Mouse (Mus musculus): ENCODE results near the gene Gm21992. TPM values are rescaled to one million over a fixed set of nuclear protein-coding genes. Genes with fewer than 3 reads are reported as not detected.

The Gm21992 gene
- polyA plus RNA-seq, 1 experiment from 2014 or later = 20.9 TPM

DNA sequence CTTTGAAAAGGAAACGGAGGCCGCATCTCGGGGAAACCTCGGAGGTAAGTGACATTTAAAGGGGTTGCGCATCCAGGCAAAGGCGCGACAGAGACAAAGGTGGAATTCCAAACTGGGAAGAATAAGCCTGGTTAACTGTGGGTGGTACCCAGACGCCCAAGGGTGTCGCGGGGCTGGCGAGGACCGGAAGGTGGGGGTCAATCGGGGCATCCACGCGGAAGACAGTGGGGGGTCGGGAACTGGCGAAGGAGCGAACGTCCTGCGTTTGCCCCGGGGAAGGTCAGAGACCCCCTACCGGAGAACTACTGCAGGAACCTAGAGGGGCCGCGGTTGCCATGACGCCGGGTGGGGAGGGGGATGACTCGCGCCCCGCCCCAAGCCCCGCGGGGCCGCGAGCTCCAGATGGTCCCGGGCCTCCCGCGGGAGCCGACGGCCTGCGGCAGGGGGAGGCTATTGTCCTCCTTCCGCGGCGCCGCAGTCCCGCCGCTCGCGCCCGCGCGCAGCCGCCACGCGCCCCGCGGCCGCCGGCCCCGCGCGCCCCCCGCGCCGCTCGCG is 99.7 kb downstream of the Gm21992 start:
- Histone ChIP-seq H3K4me2 (ENCODE audit: low read length) (peak overlapping the region; percentile 96), H3K4me3 (ENCODE audit: control insufficient read depth in 1 of 2, insufficient read depth in 1 of 2, low read depth in 1 of 2, low read length in 2 of 2) (peak overlapping the region; percentile 49 to 54), H3K9me3 (ENCODE audit: control insufficient read depth, low read length) (no peaks in the 10 kb centered on the region), H3K27ac (replicated peaks in 1 of 2; ENCODE audit: control insufficient read depth in 1 of 2, insufficient read depth in 1 of 2, low read depth in 2 of 2, low read length in 2 of 2) (no peak overlapping the region), H3K27me3 (ENCODE audit: control insufficient read depth, insufficient read depth, low read length) (peaks cover 77% of the 10 kb centered on the region), H3K4me1 (ENCODE audit: control insufficient read depth in 2 of 2, insufficient read depth in 2 of 2, low read length in 2 of 2) (peaks cover 5 to 7% of the 10 kb centered on the region in 2 experiments; a peak in 3 of 4 replicates), H3K36me3 (ENCODE audit: control insufficient read depth, insufficient read depth, low read length) (no peaks in the 10 kb centered on the region), H3K9ac (ENCODE audit: low read length) (peak overlapping the region; percentile 58)
- no peak for ATAC-seq (ENCODE audit: insufficient number of reproducible peaks, insufficient read depth, low FRiP score, low read depth)
- WGBS = under 1% methylated on average over 28 of the region's 65 CpGs

DNA sequence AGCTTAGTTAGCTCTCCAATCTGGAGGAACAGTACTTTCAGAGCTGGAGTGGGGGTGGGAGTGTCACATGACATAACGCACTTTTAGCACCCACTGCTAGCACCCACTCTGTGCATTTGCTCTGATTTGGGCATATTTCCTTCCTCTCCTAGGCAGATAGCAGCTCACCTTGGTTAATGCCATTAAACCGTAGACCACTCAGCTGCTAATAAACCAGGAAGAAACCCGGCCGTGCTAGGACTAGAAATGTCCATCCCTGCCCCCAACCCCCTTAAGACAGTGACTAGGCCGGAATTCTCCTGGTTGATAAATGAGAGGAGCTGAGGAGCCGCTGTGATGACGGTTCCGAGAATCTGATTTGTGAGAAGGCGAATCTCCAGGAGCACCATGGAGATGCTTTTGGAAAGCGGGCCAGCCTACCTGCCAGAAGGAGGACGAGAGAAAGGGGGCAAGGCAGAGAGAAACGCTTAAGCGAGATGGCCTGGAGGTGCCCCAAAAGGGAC is 100.3 kb downstream of the Gm21992 start, which contains the start of gene Sptbn2:
Sptbn2 (plus strand) TSS at position 70 of the 503 bp plus-strand sequence.
- peaks cover 77% of the 10 kb centered on the region for H3K27me3 ChIP-seq (ENCODE audit: control insufficient read depth, insufficient read depth, low read length)
- peak within 1 kb of the TSS; percentile 58 for H3K9ac ChIP-seq (ENCODE audit: low read length)

DNA sequence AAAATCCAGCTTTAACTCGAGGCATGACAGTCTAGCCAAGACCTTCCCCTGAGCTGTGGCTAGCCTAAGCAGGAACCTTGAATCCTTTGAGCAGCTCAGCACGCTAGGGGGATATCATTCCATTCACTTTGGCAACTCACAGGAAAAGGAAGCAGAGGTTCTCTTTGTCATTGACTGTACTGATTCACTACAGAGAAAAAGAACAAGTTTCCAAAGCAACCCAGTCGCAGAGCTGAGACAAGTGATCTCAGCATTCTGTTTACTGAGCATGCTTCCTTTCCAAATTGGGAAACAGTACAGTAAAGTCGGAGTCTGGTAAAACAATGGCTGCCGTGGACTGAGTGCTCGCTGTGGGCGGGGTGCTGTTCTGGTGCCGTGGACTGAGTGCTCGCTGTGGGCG is 102.6 kb downstream of the Gm21992 start:
- Histone ChIP-seq H3K9me3 (ENCODE audit: control insufficient read depth, low read length) (no peaks in the 10 kb centered on the region), H3K9ac (ENCODE audit: low read length) (no peak overlapping the region), H3K4me1 (ENCODE audit: control insufficient read depth in 2 of 2, insufficient read depth in 2 of 2, low read length in 2 of 2) (peaks cover 5 to 7% of the 10 kb centered on the region in 2 experiments; a peak in 3 of 4 replicates), H3K4me2 (ENCODE audit: low read length) (no peak overlapping the region), H3K27me3 (ENCODE audit: control insufficient read depth, insufficient read depth, low read length) (peaks cover 59% of the 10 kb centered on the region), H3K36me3 (ENCODE audit: control insufficient read depth, insufficient read depth, low read length) (no peaks in the 10 kb centered on the region), H3K27ac (replicated peaks in 1 of 2; ENCODE audit: control insufficient read depth in 1 of 2, insufficient read depth in 1 of 2, low read depth in 2 of 2, low read length in 2 of 2) (no peak overlapping the region), H3K4me3 (ENCODE audit: control insufficient read depth in 1 of 2, insufficient read depth in 1 of 2, low read depth in 1 of 2, low read length in 2 of 2) (no peak overlapping the region)
- WGBS = 63% methylated on average over 10 of the region's 10 CpGs
- no peak for ATAC-seq (ENCODE audit: insufficient number of reproducible peaks, insufficient read depth, low FRiP score, low read depth)

More for the DNA sequence above, 100.3 kb downstream of the Gm21992 start, which contains the start of gene Sptbn2:
- H3K27ac ChIP-seq (replicated peaks in 1 of 2; ENCODE audit: control insufficient read depth in 1 of 2, insufficient read depth in 1 of 2, low read depth in 2 of 2, low read length in 2 of 2) = no peak within 1 kb of the TSS
- no peaks in the 10 kb centered on the region for H3K36me3 ChIP-seq (ENCODE audit: control insufficient read depth, insufficient read depth, low read length)
- H3K4me2 ChIP-seq (ENCODE audit: low read length) = peak within 1 kb of the TSS; percentile 96
- peak within 1 kb of the TSS; percentile 49 to 54 for H3K4me3 ChIP-seq (ENCODE audit: control insufficient read depth in 1 of 2, insufficient read depth in 1 of 2, low read depth in 1 of 2, low read length in 2 of 2)
- H3K9me3 ChIP-seq (ENCODE audit: control insufficient read depth, low read length) = no peaks in the 10 kb centered on the region
- ATAC-seq (ENCODE audit: insufficient number of reproducible peaks, insufficient read depth, low FRiP score, low read depth) = no peak
- 13% methylated on average over 13 of the region's 13 CpGs for WGBS
- H3K4me1 ChIP-seq (ENCODE audit: control insufficient read depth in 2 of 2, insufficient read depth in 2 of 2, low read length in 2 of 2) = peaks cover 5 to 7% of the 10 kb centered on the region in 2 experiments; a peak in 3 of 4 replicates

DNA sequence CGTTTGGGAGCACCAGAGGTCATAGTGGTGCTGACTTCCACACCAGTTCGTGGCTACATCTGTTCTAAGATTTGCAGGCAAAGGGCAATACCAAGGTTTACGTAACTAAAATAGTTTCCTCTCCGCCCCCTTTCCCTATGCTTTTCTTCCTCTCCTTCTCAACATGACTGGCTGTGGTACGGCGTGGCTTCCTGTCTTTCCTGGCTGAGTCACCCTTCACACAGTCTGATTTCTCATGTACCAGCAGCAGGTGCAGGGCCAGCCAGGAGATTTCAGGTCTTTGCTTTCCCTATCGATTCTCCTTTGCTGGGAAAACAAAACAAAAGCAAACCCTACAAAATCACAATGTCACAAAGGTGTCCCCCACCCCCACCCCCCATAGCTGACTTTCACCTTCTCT is 110.2 kb downstream of the Gm21992 start:
- 51% methylated on average over 7 of the region's 7 CpGs for WGBS
- no peaks in the 10 kb centered on the region for H3K9me3 ChIP-seq (ENCODE audit: control insufficient read depth, low read length)
- H3K27me3 ChIP-seq (ENCODE audit: control insufficient read depth, insufficient read depth, low read length) = peaks cover 54% of the 10 kb centered on the region
- no peak overlapping the region for H3K4me2 ChIP-seq (ENCODE audit: low read length)
- peaks cover 2 to 4% of the 10 kb centered on the region in 2 experiments; a peak in 2 of 4 replicates for H3K4me1 ChIP-seq (ENCODE audit: control insufficient read depth in 2 of 2, insufficient read depth in 2 of 2, low read length in 2 of 2)
- H3K4me3 ChIP-seq (ENCODE audit: control insufficient read depth in 1 of 2, insufficient read depth in 1 of 2, low read depth in 1 of 2, low read length in 2 of 2) = no peak overlapping the region
- H3K27ac ChIP-seq (replicated peaks in 1 of 2; ENCODE audit: control insufficient read depth in 1 of 2, insufficient read depth in 1 of 2, low read depth in 2 of 2, low read length in 2 of 2) = no peak overlapping the region
- no peak for ATAC-seq (ENCODE audit: insufficient number of reproducible peaks, insufficient read depth, low FRiP score, low read depth)
- H3K9ac ChIP-seq (ENCODE audit: low read length) = no peak overlapping the region
- H3K36me3 ChIP-seq (ENCODE audit: control insufficient read depth, insufficient read depth, low read length) = no peaks in the 10 kb centered on the region

DNA sequence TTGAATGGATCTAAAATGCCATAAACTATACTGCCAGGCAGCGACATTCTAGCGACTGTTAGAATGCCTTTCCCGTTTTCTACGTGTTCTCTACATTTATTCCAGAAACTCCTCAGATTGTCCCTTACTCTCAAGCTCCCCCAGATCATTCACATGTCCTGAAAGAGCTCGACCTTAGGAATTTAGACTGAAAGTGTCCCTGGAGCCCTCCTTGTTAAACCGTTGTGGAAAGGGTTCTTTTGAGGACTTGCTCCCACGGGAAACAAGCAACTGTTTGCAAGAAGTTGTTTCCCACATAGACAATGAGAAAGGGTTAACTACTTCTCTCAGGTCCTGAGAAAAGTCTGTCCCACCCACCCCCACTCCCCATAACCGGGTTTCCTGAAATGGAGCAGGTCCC is 110.8 kb downstream of the Gm21992 start:
- H3K27me3 ChIP-seq (ENCODE audit: control insufficient read depth, insufficient read depth, low read length) = peaks cover 54% of the 10 kb centered on the region
- no peaks in the 10 kb centered on the region for H3K9me3 ChIP-seq (ENCODE audit: control insufficient read depth, low read length)
- no peak overlapping the region for H3K9ac ChIP-seq (ENCODE audit: low read length)
- no peak overlapping the region for H3K4me2 ChIP-seq (ENCODE audit: low read length)
- no peak overlapping the region for H3K4me3 ChIP-seq (ENCODE audit: control insufficient read depth in 1 of 2, insufficient read depth in 1 of 2, low read depth in 1 of 2, low read length in 2 of 2)
- H3K27ac ChIP-seq (replicated peaks in 1 of 2; ENCODE audit: control insufficient read depth in 1 of 2, insufficient read depth in 1 of 2, low read depth in 2 of 2, low read length in 2 of 2) = no peak overlapping the region
- no peaks in the 10 kb centered on the region for H3K36me3 ChIP-seq (ENCODE audit: control insufficient read depth, insufficient read depth, low read length)
- no peak for ATAC-seq (ENCODE audit: insufficient number of reproducible peaks, insufficient read depth, low FRiP score, low read depth)
- H3K4me1 ChIP-seq (ENCODE audit: control insufficient read depth in 2 of 2, insufficient read depth in 2 of 2, low read length in 2 of 2) = peaks cover 2 to 4% of the 10 kb centered on the region in 2 experiments; a peak in 2 of 4 replicates
- WGBS = 67% methylated on average over 8 of the region's 8 CpGs

DNA sequence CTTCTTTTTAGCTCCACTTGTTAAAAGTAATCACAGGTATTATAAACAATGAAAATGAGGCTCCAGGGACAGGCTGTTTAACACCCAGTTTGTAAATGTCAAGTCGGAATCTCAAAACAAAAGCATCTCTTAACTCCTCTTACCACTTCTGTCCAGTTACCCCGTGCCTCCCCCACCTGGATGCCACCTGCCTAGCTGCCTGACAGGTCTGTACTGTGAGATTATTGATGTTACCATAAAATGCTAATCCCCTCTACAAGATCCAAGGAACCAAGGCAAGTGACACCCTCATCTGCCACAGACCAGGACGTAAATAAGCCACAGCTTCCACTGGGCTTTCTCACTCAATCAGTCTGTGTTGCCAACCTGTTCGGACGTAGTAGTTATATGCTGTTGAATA is 111.6 kb downstream of the Gm21992 start:
- H3K27me3 ChIP-seq (ENCODE audit: control insufficient read depth, insufficient read depth, low read length) = peaks cover 54% of the 10 kb centered on the region
- H3K9ac ChIP-seq (ENCODE audit: low read length) = no peak overlapping the region
- H3K36me3 ChIP-seq (ENCODE audit: control insufficient read depth, insufficient read depth, low read length) = no peaks in the 10 kb centered on the region
- no peak overlapping the region for H3K27ac ChIP-seq (replicated peaks in 1 of 2; ENCODE audit: control insufficient read depth in 1 of 2, insufficient read depth in 1 of 2, low read depth in 2 of 2, low read length in 2 of 2)
- no peak overlapping the region for H3K4me3 ChIP-seq (ENCODE audit: control insufficient read depth in 1 of 2, insufficient read depth in 1 of 2, low read depth in 1 of 2, low read length in 2 of 2)
- peaks cover 2 to 4% of the 10 kb centered on the region in 2 experiments; a peak in 2 of 4 replicates for H3K4me1 ChIP-seq (ENCODE audit: control insufficient read depth in 2 of 2, insufficient read depth in 2 of 2, low read length in 2 of 2)
- no peaks in the 10 kb centered on the region for H3K9me3 ChIP-seq (ENCODE audit: control insufficient read depth, low read length)
- WGBS = 71% methylated on average over 5 of the region's 5 CpGs
- ATAC-seq (ENCODE audit: insufficient number of reproducible peaks, insufficient read depth, low FRiP score, low read depth) = no peak
- no peak overlapping the region for H3K4me2 ChIP-seq (ENCODE audit: low read length)

DNA sequence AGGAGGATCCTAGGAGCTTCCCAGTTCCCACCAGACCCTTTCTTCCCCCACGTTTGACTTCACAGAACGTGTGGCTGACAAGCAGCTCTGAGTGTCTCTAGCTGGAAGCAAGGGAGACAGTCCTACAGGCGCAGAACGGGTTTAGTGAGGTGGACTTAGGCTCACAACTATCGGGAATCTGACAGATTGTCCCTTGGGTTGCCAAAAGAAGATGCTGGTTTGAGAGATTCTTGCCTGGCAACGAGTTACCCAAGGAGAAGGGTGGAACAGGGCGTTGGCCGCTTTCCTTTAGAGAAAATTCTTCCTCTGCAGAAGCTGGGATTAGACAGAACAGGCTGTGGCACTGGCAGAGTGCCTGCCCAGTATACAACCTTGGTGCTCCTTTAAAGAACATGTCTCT is 112.6 kb downstream of the Gm21992 start:
- H3K36me3 ChIP-seq (ENCODE audit: control insufficient read depth, insufficient read depth, low read length) = no peaks in the 10 kb centered on the region
- peak overlapping the region in 1 of 2 experiments; percentile 60; a peak in 1 of 4 replicates for H3K4me3 ChIP-seq (ENCODE audit: control insufficient read depth in 1 of 2, insufficient read depth in 1 of 2, low read depth in 1 of 2, low read length in 2 of 2)
- peak overlapping the region; percentile 88 for H3K4me2 ChIP-seq (ENCODE audit: low read length)
- no peak for ATAC-seq (ENCODE audit: insufficient number of reproducible peaks, insufficient read depth, low FRiP score, low read depth)
- H3K27me3 ChIP-seq (ENCODE audit: control insufficient read depth, insufficient read depth, low read length) = peaks cover 60% of the 10 kb centered on the region
- H3K4me1 ChIP-seq (ENCODE audit: control insufficient read depth in 2 of 2, insufficient read depth in 2 of 2, low read length in 2 of 2) = peaks cover 2 to 4% of the 10 kb centered on the region in 2 experiments; a peak in 2 of 4 replicates
- no peaks in the 10 kb centered on the region for H3K9me3 ChIP-seq (ENCODE audit: control insufficient read depth, low read length)
- WGBS = 36% methylated on average over 8 of the region's 8 CpGs
- no peak overlapping the region for H3K9ac ChIP-seq (ENCODE audit: low read length)
- H3K27ac ChIP-seq (replicated peaks in 1 of 2; ENCODE audit: control insufficient read depth in 1 of 2, insufficient read depth in 1 of 2, low read depth in 2 of 2, low read length in 2 of 2) = no peak overlapping the region

All from heart, embryonic 14.5 days (tissue).